Mouse (Mus musculus): ENCODE measurements around the gene Dnaja3. TPM values are rescaled to one million over a fixed set of nuclear protein-coding genes. Genes with fewer than 3 reads are reported as not detected.

Gene Dnaja3
- 14.2 and 29.3 TPM in 2 replicates for polyA plus RNA-seq (2012; ENCODE audit: low replicate concordance)

DNA sequence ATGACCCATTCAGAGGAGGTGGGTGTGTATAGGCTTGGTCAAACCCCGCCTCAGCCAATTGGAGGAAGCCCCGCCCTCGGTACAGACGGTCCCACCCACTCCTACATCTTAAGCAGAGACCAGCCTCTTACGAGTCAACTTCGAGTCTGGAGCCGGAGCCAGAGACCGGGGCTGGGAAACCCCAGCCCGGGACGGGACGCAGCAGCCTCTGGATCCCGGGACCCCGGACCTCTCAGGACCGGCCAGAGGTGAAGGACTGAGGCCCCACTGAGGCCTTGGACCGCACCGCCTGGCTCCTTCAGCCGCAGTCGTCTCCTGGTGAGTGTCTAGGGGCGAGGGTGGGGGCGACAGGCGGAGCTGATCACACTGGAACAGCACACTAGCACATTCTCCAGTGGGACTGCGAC is at the start of gene Dnaja3, which contains the start of gene Vasn:
TSS of gene Dnaja3 (plus strand) at position 159 of the 407 bp plus-strand sequence.
TSS of gene Vasn (plus strand) at position 111 of the 407 bp plus-strand sequence.

GRCm38 (mm10) chr16:4593971-4594813 is 45.6 kb upstream of the Dnaja3 start, which contains the start of gene Glis2:
TSS of gene Glis2 (plus strand) at chr16:4594713.

GRCm38 (mm10) chr16:4624481-4625110 is 15.2 kb upstream of the Dnaja3 start, which contains the start of gene Pam16:
TSS of gene Pam16 (minus strand) at chr16:4624988.

DNA sequence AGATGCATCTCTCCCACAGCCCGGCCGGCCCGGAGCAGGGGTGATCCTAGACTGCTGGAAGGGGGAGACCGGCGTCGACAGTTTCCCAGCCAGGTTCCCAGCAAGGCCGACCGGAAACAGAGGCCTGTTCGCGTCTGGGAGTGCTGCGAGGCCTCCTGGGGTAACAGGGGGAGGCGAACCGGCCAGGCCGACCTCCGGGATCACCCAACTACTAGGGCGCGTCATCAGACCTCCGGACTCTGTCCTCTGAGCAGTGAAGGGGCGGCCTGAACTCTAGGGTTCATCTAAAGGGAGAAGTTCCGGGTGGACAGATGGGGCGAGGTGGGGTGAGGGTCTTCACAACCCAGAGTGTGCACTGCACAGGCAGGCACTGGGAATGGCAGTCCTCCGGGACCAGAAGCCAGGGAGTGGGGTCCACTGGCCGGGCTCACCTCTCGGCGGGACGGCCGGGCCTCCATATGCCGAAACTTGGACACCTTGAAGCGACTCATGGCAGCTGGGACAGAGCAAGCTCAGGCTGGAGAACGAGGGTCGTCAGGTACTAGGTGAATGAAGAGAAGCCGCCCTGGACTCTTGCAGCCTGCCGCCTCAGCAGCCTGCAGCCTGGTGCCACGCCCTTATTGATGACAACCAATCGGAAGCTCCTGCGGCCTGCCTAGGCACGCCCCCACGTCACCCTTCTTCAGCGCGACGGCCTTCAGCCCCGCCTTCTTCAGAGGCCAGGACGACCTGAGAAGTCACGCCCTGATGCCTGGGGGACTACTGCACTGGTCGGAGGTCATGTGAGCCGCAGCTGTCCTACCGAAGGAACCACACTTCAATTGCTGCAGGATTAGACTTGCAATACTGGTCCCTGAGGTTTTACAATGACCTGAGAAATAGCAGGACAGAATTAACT is 39.6 kb downstream of the Dnaja3 start, which contains the start of gene Coro7:
TSS of gene Coro7 (minus strand) at position 657 of the 898 bp plus-strand sequence.

GRCm38 (mm10) chr16:4718753-4719518 is 79.1 kb downstream of the Dnaja3 start, which contains the start of gene Nmral1:
TSS of gene Nmral1 (minus strand) at chr16:4719356.

DNA sequence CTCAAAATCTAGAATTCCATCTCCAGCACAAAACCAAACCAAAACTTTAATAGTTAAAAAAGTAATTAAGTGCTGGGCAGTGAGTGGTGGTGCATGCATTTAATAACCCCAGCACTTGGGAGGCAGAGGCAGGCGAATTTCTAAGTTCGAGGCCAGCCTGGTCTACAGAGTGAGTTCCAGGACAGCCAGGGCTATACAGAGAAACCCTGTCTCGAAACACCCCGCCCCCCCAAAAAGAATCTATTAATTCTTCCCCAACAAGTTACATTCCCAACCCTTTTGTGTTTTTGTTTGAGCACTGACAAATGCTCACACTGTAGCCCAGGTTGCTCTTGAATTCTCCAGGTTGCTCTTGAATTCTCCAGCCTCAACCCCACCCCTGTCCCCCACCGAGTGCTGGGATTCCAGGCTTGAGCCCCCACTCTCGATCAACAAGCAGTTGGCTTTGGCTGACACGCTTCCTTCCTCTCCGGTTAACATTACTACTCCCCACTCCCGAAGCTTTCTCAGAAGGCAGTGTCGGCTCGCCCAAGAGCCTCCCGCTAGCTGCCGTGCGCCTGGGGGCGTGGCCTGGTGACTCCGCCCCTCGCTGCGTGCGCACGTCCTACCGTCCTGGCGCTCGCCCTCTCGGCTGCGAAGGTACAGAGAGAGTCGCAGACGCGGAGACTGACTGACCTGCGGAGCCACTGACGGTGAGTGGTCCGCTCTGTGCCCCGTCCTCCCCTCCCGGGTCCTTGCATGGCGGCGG is 86.2 kb downstream of the Dnaja3 start, which contains the start of gene Hmox2:
TSS of gene Hmox2 (plus strand) at position 582 of the 748 bp plus-strand sequence.

Other genes with a start within 250 kb of the Dnaja3 start
- 3.8 and 6.2 TPM in 2 replicates for gene Adcy9, start 219.5 kb upstream of the Dnaja3 start, polyA plus RNA-seq (2012; ENCODE audit: low replicate concordance)
- gene Srl, start 98.2 kb upstream of the Dnaja3 start, polyA plus RNA-seq (2012; ENCODE audit: low replicate concordance) = 0.96 TPM in 1 of 2 replicates, not detected in the other
- gene Tfap4, start 80.1 kb upstream of the Dnaja3 start, polyA plus RNA-seq (2012; ENCODE audit: low replicate concordance) = 40.4 and 55.8 TPM in 2 replicates
- gene Glis2, start 45.3 kb upstream of the Dnaja3 start, polyA plus RNA-seq (2012; ENCODE audit: low replicate concordance) = 0.34 and 1.0 TPM in 2 replicates
- 69.3 and 127 TPM in 2 replicates for gene Pam16, start 15.0 kb upstream of the Dnaja3 start, polyA plus RNA-seq (2012; ENCODE audit: low replicate concordance)
- gene Vasn, start within 50 bp of the Dnaja3 start, polyA plus RNA-seq (2012; ENCODE audit: low replicate concordance) = 0.37 and 0.63 TPM in 2 replicates
- 117 and 151 TPM in 2 replicates for gene Coro7, start 39.8 kb downstream of the Dnaja3 start, polyA plus RNA-seq (2012; ENCODE audit: low replicate concordance)
- 4.3 and 15.4 TPM in 2 replicates for gene Nmral1, start 79.4 kb downstream of the Dnaja3 start, polyA plus RNA-seq (2012; ENCODE audit: low replicate concordance)
- 4.1 and 6.7 TPM in 2 replicates for gene Hmox2, start 86.4 kb downstream of the Dnaja3 start, polyA plus RNA-seq (2012; ENCODE audit: low replicate concordance)
- gene Cdip1, start 150.3 kb downstream of the Dnaja3 start, polyA plus RNA-seq (2012; ENCODE audit: low replicate concordance) = 13.9 and 61.9 TPM in 2 replicates
- gene 4930562C15Rik, start 195.4 kb downstream of the Dnaja3 start, polyA plus RNA-seq (2012; ENCODE audit: low replicate concordance) = not detected in 2 replicates
- 144 and 197 TPM in 2 replicates for gene Ubald1, start 240.3 kb downstream of the Dnaja3 start, polyA plus RNA-seq (2012; ENCODE audit: low replicate concordance)
- gene Mgrn1, start 246.3 kb downstream of the Dnaja3 start, polyA plus RNA-seq (2012; ENCODE audit: low replicate concordance) = 16.4 and 27.2 TPM in 2 replicates